Mouse (Mus musculus) inflammation-experienced regulatory T-cells, adult 6 months (primary cell): ENCODE data around the gene Gm20388. TPM values are rescaled to one million over a fixed set of nuclear protein-coding genes. Genes with fewer than 3 reads are reported as not detected.

ENCODE experiments used
- ATAC-seq: one replicate; pipeline ENCODE4 v1.8.0; 2017
- polyA plus RNA-seq, 3 experiments: library from polyadenylated mRNA; unstranded; fragments of 100-300 nt; shearing (Covaris generic); gene quantifications; one replicate each; pipeline ENCODE4 v1.2.1; 2017

The Gm20388 gene
- polyA plus RNA-seq, 3 experiments from 2014 or later: 10.8 to 14.1 (median 11.8) TPM

- no peak for ATAC-seq
These were observed 590.8 kb downstream of the Gm20388 start for GRCm38 (mm10) chr8:120501426-120501825.

- ATAC-seq: no peak
These were observed 591.8 kb downstream of the Gm20388 start for GRCm38 (mm10) chr8:120502428-120502827.

- no peak for ATAC-seq
These were observed 593.8 kb downstream of the Gm20388 start for GRCm38 (mm10) chr8:120504251-120505081.

GRCm38 (mm10) chr8:120505082-120505511 lies 594.5 kb downstream of the Gm20388 start:
- ATAC-seq: no peak

GRCm38 (mm10) chr8:120505619-120506310 lies 595.1 kb downstream of the Gm20388 start:
- no peak for ATAC-seq

- no peak for ATAC-seq
These were observed 595.9 kb downstream of the Gm20388 start for GRCm38 (mm10) chr8:120506562-120506961.

- no peak for ATAC-seq
These were observed 596.6 kb downstream of the Gm20388 start for GRCm38 (mm10) chr8:120507290-120507689.

GRCm38 (mm10) chr8:120509136-120510034 lies 598.7 kb downstream of the Gm20388 start:
- no peak for ATAC-seq

GRCm38 (mm10) chr8:120510035-120510416 lies 599.4 kb downstream of the Gm20388 start:
- no peak for ATAC-seq

- ATAC-seq: no peak
These were observed 600.3 kb downstream of the Gm20388 start for GRCm38 (mm10) chr8:120510863-120511457.

GRCm38 (mm10) chr8:120511737-120512136 lies 601.1 kb downstream of the Gm20388 start:
- no peak for ATAC-seq

- no peak for ATAC-seq
These were observed 601.7 kb downstream of the Gm20388 start for GRCm38 (mm10) chr8:120512326-120512725.

GRCm38 (mm10) chr8:120513145-120513544 lies 602.5 kb downstream of the Gm20388 start:
- no peak for ATAC-seq

- no peak for ATAC-seq
These were observed 603.2 kb downstream of the Gm20388 start for GRCm38 (mm10) chr8:120513638-120514461.

GRCm38 (mm10) chr8:120515214-120515613 lies 604.6 kb downstream of the Gm20388 start:
- ATAC-seq: no peak

GRCm38 (mm10) chr8:120515650-120516049 lies 605.0 kb downstream of the Gm20388 start:
- no peak for ATAC-seq

- no peak for ATAC-seq
These were observed 605.6 kb downstream of the Gm20388 start for GRCm38 (mm10) chr8:120516182-120516755.

GRCm38 (mm10) chr8:120517666-120518410 lies 607.2 kb downstream of the Gm20388 start:
- no peak for ATAC-seq

- no peak for ATAC-seq
These were observed 608.3 kb downstream of the Gm20388 start for GRCm38 (mm10) chr8:120518736-120519534.
